Mouse (Mus musculus): ENCODE data around the gene Ighmbp2.
"Not testable (repeated sequence)": the region's sequence is repeated elsewhere in the genome, so short reads cannot be mapped to it uniquely, and the experiment has no call there.

The Ighmbp2 gene

DNA sequence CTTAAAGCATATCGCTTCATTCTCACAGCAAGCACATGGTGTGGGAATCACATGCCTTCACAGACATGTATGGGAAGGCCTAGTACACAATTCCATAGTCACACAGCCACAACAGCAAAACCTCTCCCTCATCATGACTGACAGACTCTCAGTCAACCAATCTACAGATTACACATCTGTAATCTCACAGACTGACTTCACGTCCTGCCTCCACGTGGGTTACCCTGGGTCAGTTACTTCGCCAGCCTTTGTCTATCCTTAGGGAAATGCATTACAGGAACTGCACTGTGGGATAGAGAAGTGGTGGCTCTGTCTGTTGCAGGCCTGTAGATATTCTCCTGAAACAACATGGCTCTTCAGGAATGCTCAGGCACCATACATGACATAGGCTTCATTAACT lies 931 bp downstream of the Ighmbp2 start:
- DNase-seq (ENCODE audit: low spot score), result no peak

DNA sequence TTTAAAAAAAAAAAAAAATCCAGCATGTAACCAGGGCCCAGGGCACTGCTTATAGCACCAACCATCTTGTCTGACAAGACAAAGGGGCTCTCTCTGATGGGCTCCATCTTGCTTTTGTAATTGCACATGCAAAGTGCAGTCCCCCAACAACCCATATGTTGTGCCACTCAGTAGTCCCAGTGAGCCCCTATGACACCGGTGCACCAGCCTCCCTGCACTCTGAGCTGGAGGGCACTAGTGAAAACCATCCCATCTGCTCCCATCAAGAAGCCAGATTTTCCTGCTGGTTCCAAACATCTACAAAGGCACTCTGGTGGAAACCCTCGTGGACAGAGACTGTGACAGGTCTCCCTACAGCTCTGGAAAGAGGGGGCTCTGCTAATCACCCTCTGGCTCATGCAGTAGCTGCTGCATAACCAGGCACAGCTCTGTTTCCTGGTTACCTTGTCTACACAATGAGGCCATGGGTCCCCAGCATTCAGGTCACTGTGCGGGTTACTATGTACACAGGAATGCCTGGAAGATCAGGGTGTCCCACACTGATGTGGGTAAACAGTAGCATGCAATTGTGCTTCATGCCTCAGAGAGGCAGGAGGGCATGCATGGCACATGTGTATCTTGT lies 7.0 kb downstream of the Ighmbp2 start:
- no peak for DNase-seq (ENCODE audit: low spot score)

- no peak for DNase-seq (ENCODE audit: low spot score)
These were observed 9.5 kb downstream of the Ighmbp2 start for GRCm38 (mm10) chr19:3273331-3273730.

GRCm38 (mm10) chr19:3271366-3271765 lies 11.5 kb downstream of the Ighmbp2 start:
- DNase-seq (ENCODE audit: low spot score), result no peak

GRCm38 (mm10) chr19:3269803-3270202 lies 13.0 kb downstream of the Ighmbp2 start:
- DNase-seq (ENCODE audit: low spot score), result no peak

GRCm38 (mm10) chr19:3269279-3269678 lies 13.5 kb downstream of the Ighmbp2 start:
- DNase-seq (ENCODE audit: low spot score), result no peak

- DNase-seq (ENCODE audit: low spot score), result no peak
These were observed 14.4 kb downstream of the Ighmbp2 start for GRCm38 (mm10) chr19:3268218-3268980.

GRCm38 (mm10) chr19:3267340-3267739 lies 15.5 kb downstream of the Ighmbp2 start:
- no peak for DNase-seq (ENCODE audit: low spot score)

DNA sequence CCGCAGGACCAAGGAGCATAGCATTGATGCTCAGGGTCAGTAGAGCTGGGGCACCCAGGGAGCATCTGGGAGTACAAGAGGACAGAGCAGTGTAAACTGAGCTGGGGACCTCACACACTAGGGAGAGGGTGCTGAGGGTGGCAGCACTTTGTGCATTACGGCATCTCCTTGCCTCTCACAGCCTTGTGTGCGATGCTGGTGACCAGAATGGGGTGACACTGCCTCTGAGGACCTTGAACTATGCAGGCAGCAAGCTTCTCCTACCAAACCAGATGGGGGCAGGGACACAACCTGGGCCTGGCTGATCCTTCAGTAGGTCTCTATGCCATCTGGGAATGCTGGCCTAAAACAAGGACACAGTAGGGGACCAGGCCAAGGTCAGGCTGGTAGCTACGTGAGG lies 16.1 kb downstream of the Ighmbp2 start:
- no peak for DNase-seq (ENCODE audit: low spot score)

GRCm38 (mm10) chr19:3266136-3266535 lies 16.7 kb downstream of the Ighmbp2 start:
- DNase-seq (ENCODE audit: low spot score), result no peak

DNA sequence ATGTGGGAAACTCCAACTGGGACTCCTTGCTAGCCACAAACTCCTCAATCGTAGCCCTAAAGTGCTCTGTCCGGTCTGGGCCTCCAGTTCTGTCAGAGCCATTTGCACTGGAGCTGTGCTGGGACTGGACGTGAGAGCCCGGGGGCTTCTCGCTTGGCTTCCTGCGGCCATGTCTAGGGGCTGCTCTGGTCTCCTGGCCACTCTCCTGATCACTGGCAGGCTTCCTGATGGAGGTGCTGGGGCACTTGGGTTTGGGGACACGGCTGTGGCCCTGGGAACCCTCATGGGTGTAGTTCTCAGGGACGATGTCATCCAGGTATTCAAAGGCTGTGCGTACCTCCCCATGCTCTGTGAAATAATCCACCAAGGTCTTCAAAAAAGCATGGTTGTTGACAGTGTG lies 17.6 kb downstream of the Ighmbp2 start:
- no peak for DNase-seq (ENCODE audit: low spot score)

- peak; percentile 0 for DNase-seq (ENCODE audit: low spot score)
These were observed 18.5 kb downstream of the Ighmbp2 start for GRCm38 (mm10) chr19:3264348-3264747.

- DNase-seq (ENCODE audit: low spot score), result no peak
These were observed 20.9 kb downstream of the Ighmbp2 start for GRCm38 (mm10) chr19:3261764-3262525.

DNA sequence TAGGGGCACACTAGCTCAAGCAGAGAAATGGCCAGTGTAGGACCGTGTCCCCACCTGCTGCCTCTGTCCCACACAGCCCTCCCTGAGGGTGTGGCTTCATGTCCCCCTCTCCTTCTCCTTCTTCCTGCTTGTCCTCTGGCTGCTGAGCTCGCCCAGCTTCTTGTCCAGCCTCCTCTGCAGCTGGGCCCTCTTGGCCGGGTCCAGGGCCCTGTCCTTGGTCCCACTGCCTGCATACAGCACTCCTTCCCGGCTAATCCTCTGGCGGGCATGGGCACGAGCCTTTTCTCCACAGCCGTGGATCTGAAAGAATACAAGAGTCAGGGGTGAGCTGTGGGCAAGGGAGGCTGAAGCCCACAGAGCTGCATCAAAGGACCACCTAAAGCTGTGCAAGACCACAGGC lies 21.5 kb downstream of the Ighmbp2 start:
- no peak for DNase-seq (ENCODE audit: low spot score)

DNA sequence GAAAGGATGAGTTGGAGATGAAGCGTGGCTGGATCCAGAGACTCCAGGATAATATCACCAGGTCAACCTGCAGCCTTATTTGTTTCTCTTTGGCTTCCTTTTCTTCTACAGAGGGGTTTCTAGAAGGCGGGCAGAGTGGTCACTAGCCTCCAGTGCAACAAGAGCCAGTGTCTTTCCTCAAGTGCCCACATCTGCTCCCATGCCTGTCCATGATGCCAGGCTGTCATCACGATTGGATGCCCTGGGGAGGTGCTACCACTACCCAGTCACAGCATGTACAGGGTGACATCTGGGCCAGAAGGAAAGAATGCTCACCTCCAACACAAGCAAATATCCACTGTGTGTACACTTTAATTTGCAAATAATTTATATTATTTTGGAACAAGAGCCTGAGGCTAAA lies 22.2 kb downstream of the Ighmbp2 start:
- DNase-seq (ENCODE audit: low spot score), result no peak

- DNase-seq (ENCODE audit: low spot score), result no peak
These were observed 22.8 kb downstream of the Ighmbp2 start for GRCm38 (mm10) chr19:3260016-3260415.

DNA sequence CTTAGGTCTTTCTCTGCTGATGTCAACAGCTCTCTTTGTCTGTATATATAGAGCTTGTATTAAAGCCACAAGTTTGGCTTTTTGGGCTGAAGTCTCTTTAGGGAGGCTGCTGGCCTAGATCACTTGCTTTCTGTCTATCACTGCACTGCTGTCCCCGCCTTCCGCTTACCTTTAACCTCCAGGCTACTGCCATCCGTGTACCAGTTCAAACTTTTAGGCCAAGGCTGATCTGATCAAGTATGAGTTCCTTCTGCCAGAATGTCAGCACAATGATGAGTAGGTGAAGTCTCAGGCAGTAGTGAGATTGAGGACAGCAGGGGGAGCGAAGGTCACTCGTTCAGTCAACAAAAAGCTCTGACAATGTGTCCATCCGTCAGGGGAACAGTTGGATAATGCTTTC lies 57.6 kb downstream of the Ighmbp2 start:
- DNase-seq (ENCODE audit: low spot score), result not testable (repeated sequence)

- not testable (repeated sequence) for DNase-seq (ENCODE audit: low spot score)
These were observed 67.9 kb downstream of the Ighmbp2 start for GRCm38 (mm10) chr19:3214937-3215336.

All from yolk sac, embryonic 10.5 days (tissue).